Mouse (Mus musculus) lung, postnatal 0 days (tissue): ENCODE data around the gene Col8a2.

Source experiments
- CTCF ChIP-seq: IDR thresholded peaks from 2 replicates; pipeline ENCODE4 v1.5.1; 2016; ENCODE audit warnings: antibody characterized with exemption, mild to moderate bottlenecking
- EP300 ChIP-seq: IDR thresholded peaks from 2 replicates; pipeline ENCODE4 v1.6.1; 2016; ENCODE audit warnings: antibody characterized with exemption, mild to moderate bottlenecking, control low read depth

DNA sequence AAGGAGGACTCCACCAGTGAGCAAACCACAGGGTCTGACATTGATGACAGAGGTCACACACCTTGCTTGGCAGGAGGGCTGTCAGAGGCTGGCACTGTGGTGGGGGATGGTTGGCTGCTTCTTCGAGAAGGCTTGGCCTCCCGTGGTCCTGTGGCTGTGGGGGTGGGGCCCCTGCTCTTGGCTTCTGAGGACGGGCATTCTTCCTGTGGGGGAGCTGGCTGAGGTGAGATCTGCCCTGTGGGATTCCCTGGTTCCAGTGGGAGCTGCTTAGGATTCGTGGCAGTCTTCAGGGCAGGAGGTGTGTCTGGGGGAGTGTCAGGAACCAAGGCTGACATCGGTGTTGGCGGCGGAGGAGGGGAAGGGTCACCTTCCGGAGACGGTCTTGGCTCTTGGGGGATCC is 44.6 kb upstream of the Col8a2 start:
- TF ChIP-seq CTCF (no peak), EP300 (no peak)
